Mouse (Mus musculus) right cerebral cortex, postnatal 4 days (tissue): ENCODE measurements around the gene Ftl1.

Experiments
- DNase-seq: peaks from one replicate; pipeline ENCODE4 v3.0.0-alpha.2; 2022

Gene Ftl1

GRCm38 (mm10) chr7:45409497-45410163 is 50.1 kb downstream of the Ftl1 start:
- no peak for DNase-seq

- DNase-seq = no peak
Measured at GRCm38 (mm10) chr7:45408949-45409348, 50.7 kb downstream of the Ftl1 start.

GRCm38 (mm10) chr7:45408351-45408750 is 51.3 kb downstream of the Ftl1 start:
- DNase-seq = no peak
